Mouse (Mus musculus): ENCODE results near the gene Hmg20a. TPM values are rescaled to one million over a fixed set of nuclear protein-coding genes. Genes with fewer than 3 reads are reported as not detected.
"Not testable (repeated sequence)": the region's sequence is repeated elsewhere in the genome, so short reads cannot be mapped to it uniquely, and the experiment has no call there.

Gene Hmg20a
- polyA plus RNA-seq, 1 experiment: 40.3 TPM

DNA sequence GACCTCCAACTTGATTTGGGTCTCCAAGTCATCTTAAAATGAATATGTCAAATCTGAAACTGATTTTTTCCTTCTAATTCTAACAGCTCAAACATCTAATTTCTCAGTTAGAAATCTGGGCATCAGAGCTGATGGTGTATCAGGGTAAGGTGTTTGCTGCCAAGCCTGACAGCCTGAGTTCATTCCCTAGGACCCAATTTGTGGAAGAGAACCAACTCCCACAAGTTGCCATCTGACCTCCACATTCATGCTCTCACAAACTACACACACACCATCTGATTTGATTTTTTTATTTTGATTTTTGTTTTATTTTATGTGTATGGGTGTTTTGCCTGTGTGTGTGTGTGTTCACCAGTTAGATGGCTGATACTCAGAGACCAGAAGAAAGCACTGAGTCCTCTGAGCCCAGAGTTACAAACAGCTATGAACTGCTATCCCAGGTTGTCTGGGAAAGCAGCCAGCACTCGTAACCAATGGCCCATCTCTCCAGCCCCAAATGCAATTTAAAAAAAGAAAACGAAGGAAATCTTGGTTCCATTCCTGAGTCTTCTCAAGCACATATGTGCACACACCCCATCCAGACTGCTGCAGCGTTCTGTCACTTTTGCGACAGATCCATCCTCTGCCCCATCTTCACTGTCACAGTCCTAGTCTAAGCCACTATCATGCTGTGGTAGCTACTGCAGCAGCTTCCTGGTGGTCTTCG is 17.6 kb downstream of the Hmg20a start:
- TF ChIP-seq CTCF (IDR thresholded peaks at IDR 0.05; ENCODE audit: low read depth, low read length) (no peak), POLR2A (IDR thresholded peaks at IDR 0.05; ENCODE audit: borderline replicate concordance, low read depth, low read length) (no peak)
- Histone ChIP-seq H3K4me1 (ENCODE audit: control insufficient read depth, insufficient read depth, low read length) (no peaks in the 10 kb centered on the region), H3K4me3 (ENCODE audit: insufficient read depth, low read length) (no peak overlapping the region), H3K27ac (ENCODE audit: insufficient read depth, low read depth, low read length) (no peak overlapping the region)

GRCm38 (mm10) chr9:56437300-56437892 is 19.0 kb downstream of the Hmg20a start:
- H3K27ac ChIP-seq (ENCODE audit: insufficient read depth, low read depth, low read length); H3K4me1 ChIP-seq (ENCODE audit: control insufficient read depth, insufficient read depth, low read length); H3K4me3 ChIP-seq (ENCODE audit: insufficient read depth, low read length): not testable (repeated sequence)

DNA sequence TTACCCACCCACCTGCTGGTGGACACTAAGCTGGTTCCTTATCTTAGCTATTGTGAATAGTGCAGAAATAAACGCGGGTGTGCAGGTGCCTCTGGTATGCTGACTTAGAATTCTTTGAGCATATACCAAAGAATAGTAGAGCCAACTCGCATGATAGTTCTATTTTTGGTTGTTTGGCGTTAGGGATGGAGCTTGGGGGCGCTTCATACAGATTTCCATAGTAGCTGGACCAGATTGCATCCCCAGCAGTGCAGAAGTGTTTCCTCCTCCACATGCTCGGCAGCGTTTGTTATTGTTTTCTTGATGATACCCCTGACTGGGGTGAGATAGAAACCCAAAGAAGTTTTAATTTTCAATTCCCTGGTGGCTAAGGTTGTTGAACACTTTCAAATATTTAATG is 21.3 kb downstream of the Hmg20a start:
- no peak overlapping the region for H3K4me3 ChIP-seq (ENCODE audit: insufficient read depth, low read length)
- no peaks in the 10 kb centered on the region for H3K4me1 ChIP-seq (ENCODE audit: control insufficient read depth, insufficient read depth, low read length)
- no peak overlapping the region for H3K27ac ChIP-seq (ENCODE audit: insufficient read depth, low read depth, low read length)
- TF ChIP-seq POLR2A (IDR thresholded peaks at IDR 0.05; ENCODE audit: borderline replicate concordance, low read depth, low read length): no peak
- no peak for TF ChIP-seq CTCF (IDR thresholded peaks at IDR 0.05; ENCODE audit: low read depth, low read length)

GRCm38 (mm10) chr9:56451570-56451969 is 33.2 kb downstream of the Hmg20a start:
- TF ChIP-seq CTCF (IDR thresholded peaks at IDR 0.05; ENCODE audit: low read depth, low read length) (no peak), POLR2A (IDR thresholded peaks at IDR 0.05; ENCODE audit: borderline replicate concordance, low read depth, low read length) (no peak)
- no peaks in the 10 kb centered on the region; the same call in 1 of the 2 replicates for H3K4me1 ChIP-seq (ENCODE audit: control insufficient read depth, insufficient read depth, low read length)
- H3K4me3 ChIP-seq (ENCODE audit: insufficient read depth, low read length): no peak overlapping the region
- no peak overlapping the region for H3K27ac ChIP-seq (ENCODE audit: insufficient read depth, low read depth, low read length)

- no peak overlapping the region for H3K4me3 ChIP-seq (ENCODE audit: insufficient read depth, low read length)
- H3K4me1 ChIP-seq (ENCODE audit: control insufficient read depth, insufficient read depth, low read length): peaks cover 2% of the 10 kb centered on the region
- TF ChIP-seq CTCF (IDR thresholded peaks at IDR 0.05; ENCODE audit: low read depth, low read length) (no peak), POLR2A (IDR thresholded peaks at IDR 0.05; ENCODE audit: borderline replicate concordance, low read depth, low read length) (no peak)
- no peak overlapping the region for H3K27ac ChIP-seq (ENCODE audit: insufficient read depth, low read depth, low read length)
Measured at GRCm38 (mm10) chr9:56453038-56453815, 34.8 kb downstream of the Hmg20a start.

GRCm38 (mm10) chr9:56456426-56456825 is 38.0 kb downstream of the Hmg20a start:
- TF ChIP-seq CTCF (IDR thresholded peaks at IDR 0.05; ENCODE audit: low read depth, low read length) (no peak), POLR2A (IDR thresholded peaks at IDR 0.05; ENCODE audit: borderline replicate concordance, low read depth, low read length) (no peak)
- H3K4me1 ChIP-seq (ENCODE audit: control insufficient read depth, insufficient read depth, low read length): peaks cover 12% of the 10 kb centered on the region
- no peak overlapping the region for H3K27ac ChIP-seq (ENCODE audit: insufficient read depth, low read depth, low read length)
- no peak overlapping the region for H3K4me3 ChIP-seq (ENCODE audit: insufficient read depth, low read length)

GRCm38 (mm10) chr9:56460987-56461386 is 42.6 kb downstream of the Hmg20a start:
- peaks cover 38% of the 10 kb centered on the region for H3K4me1 ChIP-seq (ENCODE audit: control insufficient read depth, insufficient read depth, low read length)
- TF ChIP-seq CTCF (IDR thresholded peaks at IDR 0.05; ENCODE audit: low read depth, low read length): no peak
- no peak for TF ChIP-seq POLR2A (IDR thresholded peaks at IDR 0.05; ENCODE audit: borderline replicate concordance, low read depth, low read length)
- no peak overlapping the region for H3K27ac ChIP-seq (ENCODE audit: insufficient read depth, low read depth, low read length)
- no peak overlapping the region for H3K4me3 ChIP-seq (ENCODE audit: insufficient read depth, low read length)

GRCm38 (mm10) chr9:56462606-56463005 is 44.2 kb downstream of the Hmg20a start:
- TF ChIP-seq CTCF (IDR thresholded peaks at IDR 0.05; ENCODE audit: low read depth, low read length) (no peak), POLR2A (IDR thresholded peaks at IDR 0.05; ENCODE audit: borderline replicate concordance, low read depth, low read length) (no peak)
- Histone ChIP-seq H3K4me3 (ENCODE audit: insufficient read depth, low read length) (no peak overlapping the region), H3K27ac (ENCODE audit: insufficient read depth, low read depth, low read length) (peak overlapping the region; percentile 8; the same call in 1 of the 2 replicates), H3K4me1 (ENCODE audit: control insufficient read depth, insufficient read depth, low read length) (peaks cover 49% of the 10 kb centered on the region)

DNA sequence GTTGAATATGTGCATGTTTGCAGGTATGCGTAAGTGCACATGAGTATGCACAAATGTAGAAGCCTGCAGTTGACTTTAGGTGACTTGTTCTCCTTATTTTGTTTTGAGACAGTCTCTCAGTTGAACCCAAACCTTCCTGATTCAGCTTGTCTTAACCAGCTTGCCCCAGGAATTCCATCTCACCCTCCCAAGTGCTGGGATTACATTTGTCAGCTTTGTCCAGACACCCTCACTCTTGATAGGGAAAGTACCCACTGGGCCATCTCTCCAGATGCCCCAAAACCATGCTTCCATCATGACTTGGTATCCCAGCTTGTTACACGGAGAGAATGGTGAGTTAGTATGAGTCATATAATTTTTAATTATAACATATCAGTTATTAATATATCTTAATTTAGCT is 44.6 kb downstream of the Hmg20a start:
- no peak overlapping the region for H3K4me3 ChIP-seq (ENCODE audit: insufficient read depth, low read length)
- peak overlapping the region; percentile 8 for H3K27ac ChIP-seq (ENCODE audit: insufficient read depth, low read depth, low read length)
- peaks cover 52% of the 10 kb centered on the region for H3K4me1 ChIP-seq (ENCODE audit: control insufficient read depth, insufficient read depth, low read length)
- TF ChIP-seq CTCF (IDR thresholded peaks at IDR 0.05; ENCODE audit: low read depth, low read length) (no peak), POLR2A (IDR thresholded peaks at IDR 0.05; ENCODE audit: borderline replicate concordance, low read depth, low read length) (no peak)

All from bone marrow macrophage, adult 2 months (primary cell).